Mouse (Mus musculus) heart, adult 18-20 months (tissue): ENCODE data around the gene Klra8. TPM values are rescaled to one million over a fixed set of nuclear protein-coding genes. Genes with fewer than 3 reads are reported as not detected.
"Not testable (repeated sequence)": the region's sequence is repeated elsewhere in the genome, so short reads cannot be mapped to it uniquely, and the experiment has no call there.

Source experiments
- DNase-seq, 2 experiments: peaks; one replicate each; pipeline ENCODE4 v3.0.0; 2021 to 2022; ENCODE audit warnings: mixed read lengths in 1 of 2
- long read RNA-seq, 2 experiments: library from polyadenylated mRNA; stranded (forward); transcript quantifications; one replicate each; pipeline ENCODE4 v2.0.0; 2021
- total RNA-seq, 2 experiments: library from RNA; stranded (reverse); gene quantifications; 2 replicates each; pipeline ENCODE4 v1.2.3; 2021

Klra8 gene
- total RNA-seq, result under 1 TPM; 0.45 to 0.90 TPM
- long read RNA-seq, experiment 1, result 0 reads
- long read RNA-seq, experiment 2, result 0 reads

- DNase-seq, result not testable (repeated sequence)
These were observed at the start of gene Klra8 for GRCm38 (mm10) chr6:130129798-130130197. Klra8 (minus strand) TSS chr6:130129898.

- no peak for DNase-seq
These were observed 19.2 kb downstream of the Klra8 start for GRCm38 (mm10) chr6:130110485-130110884.

GRCm38 (mm10) chr6:130102743-130103142, 27.0 kb downstream of the Klra8 start:
- not testable (repeated sequence) for DNase-seq

- no peak for DNase-seq
These were observed 37.3 kb downstream of the Klra8 start for GRCm38 (mm10) chr6:130092336-130092948.

- not testable (repeated sequence) for DNase-seq
These were observed 62.5 kb downstream of the Klra8 start, which contains the start of gene Klra4 for GRCm38 (mm10) chr6:130067171-130067570. Klra4 (minus strand) TSS chr6:130067271.

Other genes starting within 250 kb of the Klra8 start
- gene Klra5, start 212.2 kb downstream of the Klra8 start, total RNA-seq, result not detected
- gene Klra6, start 102.9 kb downstream of the Klra8 start, total RNA-seq, result not detected
- gene Klra4, start 62.6 kb downstream of the Klra8 start, total RNA-seq, result not detected
- 1 to 10 TPM; 1.4 to 2.5 TPM for gene Klra9, start 63.2 kb upstream of the Klra8 start, total RNA-seq
- gene Klra7, start 103.4 kb upstream of the Klra8 start, total RNA-seq, result not detected
- gene Klra10, start 152.0 kb upstream of the Klra8 start, total RNA-seq, result not detected
- not detected for gene Klra3, start 207.7 kb upstream of the Klra8 start, total RNA-seq